Mouse (Mus musculus) MEL (cell line): Measurements from ENCODE around the gene Prrg2. TPM values are rescaled to one million over a fixed set of nuclear protein-coding genes. Genes with fewer than 3 reads are reported as not detected.

Experiments used
- DNase-seq: peaks from one replicate; pipeline ENCODE4 v3.0.0; 2011; ENCODE audit warnings: low read depth, low spot score
- H3K27ac ChIP-seq: 2 replicates; pipeline ENCODE4 v1.5.1; 2012; ENCODE audit warnings: low read depth, mild to moderate bottlenecking, control low read depth, low read length, moderate library complexity; ENCODE audit not compliant: control insufficient read depth
- H3K27me3 ChIP-seq, 2 experiments: fragments of 150-350 bp in 1 of 2; sonication (generic) in 1 of 2; 2 replicates each; pipeline ENCODE4 v1.6.1; 2012; ENCODE audit warnings: low read length in 2 of 2, mild to moderate bottlenecking in 2 of 2, improper control_type of control experiment in 1 of 2, moderate library complexity in 1 of 2; ENCODE audit not compliant: insufficient read depth in 2 of 2, control insufficient read depth in 1 of 2
- H3K36me3 ChIP-seq, 2 experiments: 2 replicates each; pipeline ENCODE4 v1.6.1; 2012 to 2014; ENCODE audit warnings: low read length in 2 of 2, improper control_type of control experiment in 1 of 2, inconsistent platforms in 1 of 2, mild to moderate bottlenecking in 1 of 2; ENCODE audit not compliant: insufficient read depth in 2 of 2, control insufficient read depth in 1 of 2
- H3K4me1 ChIP-seq, 2 experiments: fragments of 150-350 bp in 1 of 2; sonication (generic) in 1 of 2; 2 replicates each; pipeline ENCODE4 v1.6.1; 2012; ENCODE audit warnings: low read length in 2 of 2, improper control_type of control experiment in 1 of 2, mild to moderate bottlenecking in 1 of 2; ENCODE audit not compliant: insufficient read depth in 2 of 2, control insufficient read depth in 1 of 2
- H3K4me3 ChIP-seq, 2 experiments: fragments of 150-350 bp in 1 of 2; sonication (generic) in 1 of 2; 2 replicates each; pipeline ENCODE4 v1.5.1; 2012; ENCODE audit warnings: low read depth in 2 of 2, low read length in 2 of 2, mild to moderate bottlenecking in 2 of 2, moderate library complexity in 2 of 2, control low read depth in 1 of 2, improper control_type of control experiment in 1 of 2; ENCODE audit not compliant: control insufficient read depth in 1 of 2, insufficient read depth in 1 of 2
- H3K79me2 ChIP-seq: 2 replicates; pipeline ENCODE4 v1.6.1; 2012; ENCODE audit warnings: mild to moderate bottlenecking, low read length, moderate library complexity; ENCODE audit not compliant: control insufficient read depth, poor library complexity, insufficient read depth
- H3K9ac ChIP-seq: 2 replicates; pipeline ENCODE4 v1.6.1; 2012; ENCODE audit warnings: low read depth, mild to moderate bottlenecking, control low read depth, low read length, moderate library complexity; ENCODE audit not compliant: control insufficient read depth, poor library complexity, severe bottlenecking
- H3K9me3 ChIP-seq: fragments of 150-350 bp; sonication (generic); replicated peaks from 2 replicates; pipeline ENCODE4 v1.6.1; 2012; ENCODE audit warnings: mild to moderate bottlenecking, low read length, improper control_type of control experiment, moderate library complexity; ENCODE audit not compliant: insufficient read depth
- CHD1 ChIP-seq: IDR thresholded peaks from 2 replicates; pipeline ENCODE4 v1.6.1; 2012; ENCODE audit warnings: low read depth, mild to moderate bottlenecking, inconsistent platforms, low read length, improper control_type of control experiment
- CHD2 ChIP-seq: IDR thresholded peaks from 2 replicates; pipeline ENCODE4 v1.6.1; 2011; ENCODE audit warnings: low read length, improper control_type of control experiment
- CTCF ChIP-seq, 3 experiments: IDR thresholded peaks in 2 of 3; conservative IDR thresholded peaks in 1 of 3; 2 replicates each; pipeline ENCODE4 v1.5.1; 2011 to 2012; ENCODE audit warnings: low read length in 3 of 3, low read depth in 2 of 3, mild to moderate bottlenecking in 2 of 3, improper control_type of control experiment in 1 of 3, inconsistent platforms in 1 of 3, mixed read lengths in 1 of 3, moderate library complexity in 1 of 3; ENCODE audit not compliant: control insufficient read depth in 1 of 3, insufficient read depth in 1 of 3, poor library complexity in 1 of 3, severe bottlenecking in 1 of 3
- ELF1 ChIP-seq: IDR thresholded peaks from 2 replicates; pipeline ENCODE4 v1.6.1; 2014; ENCODE audit warnings: low read depth, mild to moderate bottlenecking, inconsistent platforms, low read length, improper control_type of control experiment, moderate library complexity
- EP300 ChIP-seq, 2 experiments: IDR thresholded peaks; 2 replicates each; pipeline ENCODE4 v1.6.1; 2011; ENCODE audit warnings: improper control_type of control experiment in 2 of 2, low read length in 2 of 2, low read depth in 1 of 2, mild to moderate bottlenecking in 1 of 2
- ETS1 ChIP-seq: IDR thresholded peaks from 2 replicates; pipeline ENCODE4 v1.6.1; 2012; ENCODE audit warnings: low read depth, mild to moderate bottlenecking, inconsistent platforms, low read length, improper control_type of control experiment, moderate library complexity
- GABPA ChIP-seq: IDR thresholded peaks from 2 replicates; pipeline ENCODE4 v1.6.1; 2012; ENCODE audit warnings: low read depth, mild to moderate bottlenecking, inconsistent platforms, low read length, improper control_type of control experiment, moderate library complexity
- HCFC1 ChIP-seq: IDR thresholded peaks from 2 replicates; pipeline ENCODE4 v1.6.1; 2012; ENCODE audit warnings: low read depth, mild to moderate bottlenecking, inconsistent platforms, low read length, improper control_type of control experiment, moderate library complexity
- JUND ChIP-seq: IDR thresholded peaks from 2 replicates; pipeline ENCODE4 v1.6.1; 2011; ENCODE audit warnings: low read depth, mild to moderate bottlenecking, improper control_type of control experiment, low read length
- MAX ChIP-seq: IDR thresholded peaks from 2 replicates; pipeline ENCODE4 v1.6.1; 2011; ENCODE audit warnings: low read length, improper control_type of control experiment
- MXI1 ChIP-seq: IDR thresholded peaks from 2 replicates; pipeline ENCODE4 v1.6.1; 2011; ENCODE audit warnings: mild to moderate bottlenecking, low read depth, low read length, improper control_type of control experiment
- MYB ChIP-seq: IDR thresholded peaks from 2 replicates; pipeline ENCODE4 v1.6.1; 2011; ENCODE audit warnings: mild to moderate bottlenecking, low read depth, low read length, improper control_type of control experiment
- NRF1 ChIP-seq: IDR thresholded peaks from 2 replicates; pipeline ENCODE4 v1.6.1; 2014; ENCODE audit warnings: low read depth, mild to moderate bottlenecking, inconsistent platforms, low read length, improper control_type of control experiment, moderate library complexity; ENCODE audit not compliant: poor library complexity, insufficient read depth, severe bottlenecking
- POLR2A ChIP-seq, 2 experiments: IDR thresholded peaks; 2 replicates each; pipeline ENCODE4 v1.6.1; 2011 to 2012; ENCODE audit warnings: low read length in 2 of 2, mild to moderate bottlenecking in 2 of 2, control low read depth in 1 of 2, improper control_type of control experiment in 1 of 2, low read depth in 1 of 2, moderate library complexity in 1 of 2; ENCODE audit not compliant: control insufficient read depth in 1 of 2, insufficient read depth in 1 of 2, poor library complexity in 1 of 2
- POLR2AphosphoS2 ChIP-seq: IDR thresholded peaks from 2 replicates; pipeline ENCODE4 v1.6.1; 2011; ENCODE audit warnings: low read length, improper control_type of control experiment
- POLR2AphosphoS5 ChIP-seq: IDR thresholded peaks from 2 replicates; pipeline ENCODE4 v1.6.1; 2012; ENCODE audit warnings: low read depth, borderline replicate concordance, mild to moderate bottlenecking, inconsistent platforms, low read length, moderate library complexity, mixed read lengths
- RAD21 ChIP-seq: IDR thresholded peaks from 2 replicates; pipeline ENCODE4 v1.6.1; 2011; ENCODE audit warnings: mild to moderate bottlenecking, low read depth, low read length, improper control_type of control experiment
- RCOR1 ChIP-seq: IDR thresholded peaks from 2 replicates; pipeline ENCODE4 v1.6.1; 2012; ENCODE audit warnings: low read depth, mild to moderate bottlenecking, inconsistent platforms, low read length, improper control_type of control experiment
- SIN3A ChIP-seq: IDR thresholded peaks from 2 replicates; pipeline ENCODE4 v1.6.1; 2012; ENCODE audit warnings: low read length, improper control_type of control experiment, inconsistent platforms
- TAL1 ChIP-seq: IDR thresholded peaks from 2 replicates; pipeline ENCODE4 v1.6.1; 2012; ENCODE audit warnings: mild to moderate bottlenecking, inconsistent platforms, low read length, moderate library complexity, mixed read lengths
- TBP ChIP-seq: IDR thresholded peaks from 2 replicates; pipeline ENCODE4 v1.8.0; 2011; ENCODE audit warnings: low read depth, low read length, improper control_type of control experiment
- TCF12 ChIP-seq: IDR thresholded peaks from 2 replicates; pipeline ENCODE4 v1.6.1; 2014; ENCODE audit warnings: low read depth, mild to moderate bottlenecking, inconsistent platforms, low read length, improper control_type of control experiment, moderate library complexity
- UBTF ChIP-seq: IDR thresholded peaks from 2 replicates; pipeline ENCODE4 v1.6.1; 2012; ENCODE audit warnings: low read depth, mild to moderate bottlenecking, inconsistent platforms, low read length, improper control_type of control experiment, moderate library complexity, borderline replicate concordance; ENCODE audit not compliant: insufficient read depth
- USF2 ChIP-seq, 2 experiments: IDR thresholded peaks; 2 replicates each; pipeline ENCODE4 v1.6.1; 2011 to 2012; ENCODE audit warnings: improper control_type of control experiment in 2 of 2, low read length in 2 of 2, borderline replicate concordance in 1 of 2, inconsistent platforms in 1 of 2, low read depth in 1 of 2, mild to moderate bottlenecking in 1 of 2; ENCODE audit not compliant: insufficient read depth in 1 of 2
- ZMIZ1 ChIP-seq: IDR thresholded peaks from 2 replicates; pipeline ENCODE4 v1.6.1; 2012; ENCODE audit warnings: low read depth, mild to moderate bottlenecking, inconsistent platforms, low read length, improper control_type of control experiment, moderate library complexity
- ZNF384 ChIP-seq: IDR thresholded peaks from 2 replicates; pipeline ENCODE4 v1.6.1; 2012; ENCODE audit warnings: low read depth, mild to moderate bottlenecking, inconsistent platforms, low read length, improper control_type of control experiment
- polyA plus RNA-seq, 2 experiments: library from polyadenylated mRNA; stranded (reverse) in 1 of 2; unstranded in 1 of 2; fragments of >175 nt in 1 of 2; fragments of >200 nt in 1 of 2; gene quantifications; 2 replicates each; pipeline versions ENCODE4 v1.2.1 to v1.2.4; 2012; ENCODE audit warnings: low replicate concordance in 2 of 2, low read depth in 1 of 2; ENCODE audit not compliant: insufficient read length in 2 of 2, insufficient read depth in 1 of 2, missing spikeins in 1 of 2
- total RNA-seq: library from RNA; depleted of rRNA; stranded (reverse); fragments of 300-350 nt; gene quantifications from 2 replicates; pipeline ENCODE4 v1.2.3, GENCODE M21; 2012

The Prrg2 gene
- total and polyA plus RNA-seq, 3 experiments: 7.5 to 16.9 TPM; not detected in 1

GRCm38 (mm10) chr7:45017242-45018061 is 45.0 kb downstream of the Prrg2 start, which contains the start of gene Rras (continued):
- no peak for TF ChIP-seq RAD21
- no peak; the same call in 1 of the 2 replicates for TF ChIP-seq TCF12
- TF ChIP-seq CHD1: no peak
- TF ChIP-seq ZMIZ1: peak; percentile 84

GRCm38 (mm10) chr7:45016761-45017160 is 45.7 kb downstream of the Prrg2 start:
- peak overlapping the region; percentile 50 to 85 for H3K4me3 ChIP-seq
- H3K27me3 ChIP-seq: no peaks in the 10 kb centered on the region
- DNase-seq: peak; percentile 57
- no peaks in the 10 kb centered on the region for H3K9me3 ChIP-seq
- peaks cover 4 to 25% of the 10 kb centered on the region in 2 experiments for H3K4me1 ChIP-seq
- H3K36me3 ChIP-seq: peaks cover 1 to 17% of the 10 kb centered on the region in 2 experiments; a peak in 3 of 4 replicates
- peak overlapping the region; percentile 93 for H3K27ac ChIP-seq
- H3K79me2 ChIP-seq: peaks cover 16% of the 10 kb centered on the region
- H3K9ac ChIP-seq: peak overlapping the region; percentile 70
- TF ChIP-seq POLR2AphosphoS2 (no peak), ETS1 (no peak), CHD1 (0 out of 2 replicates have a peak, but pooled peaks have one; percentile 53), POLR2A (IDR thresholded peaks at IDR 0.05; ENCODE audit: control insufficient read depth in 1 of 2, insufficient read depth in 1 of 2, low read depth in 1 of 2, low read length in 2 of 2, poor library complexity in 1 of 2) (no peak)

GRCm38 (mm10) chr7:45015957-45016612 is 46.4 kb downstream of the Prrg2 start, which contains the start of gene Scaf1:
Gene Scaf1 (minus strand): TSS chr7:45016363.
- H3K79me2 ChIP-seq: peaks cover 16% of the 10 kb centered on the region
- H3K27me3 ChIP-seq: no peaks in the 10 kb centered on the region
- peak within 1 kb of the TSS; percentile 85 to 93 for H3K4me3 ChIP-seq
- peak within 1 kb of the TSS; percentile 97 for H3K9ac ChIP-seq
- peaks cover 1 to 17% of the 10 kb centered on the region in 2 experiments; a peak in 3 of 4 replicates for H3K36me3 ChIP-seq
- no peaks in the 10 kb centered on the region for H3K9me3 ChIP-seq
- peaks cover 4 to 25% of the 10 kb centered on the region in 2 experiments for H3K4me1 ChIP-seq
- H3K27ac ChIP-seq: peak within 1 kb of the TSS; percentile 96
- DNase-seq: peak; percentile 99
- peak; percentile 63 for TF ChIP-seq SIN3A
- TF ChIP-seq MAX: peak; percentile 71
- TF ChIP-seq UBTF: 0 out of 2 replicates have a peak, but pooled peaks have one; percentile 69
- no peak for TF ChIP-seq RCOR1
- peak; percentile 60; the same call in 1 of the 2 replicates for TF ChIP-seq ZNF384
- peak; percentile 64 for TF ChIP-seq NRF1
- TF ChIP-seq GABPA: no peak
- TF ChIP-seq MXI1: peak; percentile 91
- no peak for TF ChIP-seq JUND
- no peak for TF ChIP-seq TAL1
- TF ChIP-seq EP300 (IDR thresholded peaks at IDR 0.05; ENCODE audit: low read depth in 1 of 2, low read length in 2 of 2): no peak
- no peak for TF ChIP-seq CTCF (IDR thresholded peaks at IDR 0.05 in 2 of 3, conservative IDR thresholded peaks at IDR 0.05 in 1 of 3; ENCODE audit: control insufficient read depth in 1 of 3, insufficient read depth in 1 of 3, low read depth in 2 of 3, low read length in 3 of 3, poor library complexity in 1 of 3, severe bottlenecking in 1 of 3)
- no peak for TF ChIP-seq USF2 (IDR thresholded peaks at IDR 0.05; ENCODE audit: borderline replicate concordance in 1 of 2, insufficient read depth in 1 of 2, low read depth in 1 of 2, low read length in 2 of 2)
- TF ChIP-seq MYB: no peak
- TF ChIP-seq POLR2AphosphoS5: no peak
- peak; percentile 58; the same call in 1 of the 2 replicates for TF ChIP-seq TBP
- TF ChIP-seq ELF1: peak; percentile 79
- TF ChIP-seq HCFC1: peak; percentile 98
- no peak for TF ChIP-seq ZMIZ1
- TF ChIP-seq CHD2: peak; percentile 52; the same call in 1 of the 2 replicates
